Mouse (Mus musculus): ENCODE results near the gene S100a10.

Gene S100a10

DNA sequence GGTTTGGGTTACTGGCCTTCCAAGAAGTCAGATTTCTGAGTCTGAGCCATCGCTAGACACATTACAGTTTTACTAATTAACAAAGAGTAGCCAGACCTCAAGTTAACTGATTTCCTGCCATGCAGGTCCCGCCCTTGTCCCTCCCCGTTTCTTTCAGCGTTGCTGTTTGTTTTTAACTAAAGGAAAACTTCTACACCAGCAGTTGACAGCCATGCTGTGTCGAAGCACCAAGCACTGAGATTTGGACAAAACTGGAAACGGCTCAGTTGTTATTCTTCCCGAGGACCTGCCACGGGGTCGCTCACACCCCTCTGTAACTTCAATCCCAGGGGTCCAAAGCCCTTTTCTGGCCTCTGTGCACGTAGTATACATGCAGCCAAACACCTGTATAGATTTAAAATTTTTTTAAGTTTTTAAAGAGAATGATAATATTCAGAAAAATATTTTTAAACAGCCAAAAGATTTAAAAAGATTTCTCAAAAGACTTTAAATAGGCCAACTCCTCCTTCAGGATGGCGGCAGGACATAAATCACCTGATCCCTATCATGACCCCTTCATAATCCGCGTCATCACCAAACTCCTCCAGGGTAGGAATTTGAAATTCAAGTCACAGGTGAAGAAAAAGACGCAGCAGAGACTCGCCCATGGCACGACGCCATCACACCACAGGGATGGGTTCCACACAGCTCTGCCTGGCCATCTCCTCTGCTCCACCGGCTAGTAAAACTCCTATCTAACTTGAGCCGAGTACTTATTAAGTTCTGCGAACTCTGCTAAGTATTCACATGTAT, 6.9 kb upstream of the S100a10 start:
- no peak for DNase-seq (ENCODE audit: low read depth, low spot score)

DNA sequence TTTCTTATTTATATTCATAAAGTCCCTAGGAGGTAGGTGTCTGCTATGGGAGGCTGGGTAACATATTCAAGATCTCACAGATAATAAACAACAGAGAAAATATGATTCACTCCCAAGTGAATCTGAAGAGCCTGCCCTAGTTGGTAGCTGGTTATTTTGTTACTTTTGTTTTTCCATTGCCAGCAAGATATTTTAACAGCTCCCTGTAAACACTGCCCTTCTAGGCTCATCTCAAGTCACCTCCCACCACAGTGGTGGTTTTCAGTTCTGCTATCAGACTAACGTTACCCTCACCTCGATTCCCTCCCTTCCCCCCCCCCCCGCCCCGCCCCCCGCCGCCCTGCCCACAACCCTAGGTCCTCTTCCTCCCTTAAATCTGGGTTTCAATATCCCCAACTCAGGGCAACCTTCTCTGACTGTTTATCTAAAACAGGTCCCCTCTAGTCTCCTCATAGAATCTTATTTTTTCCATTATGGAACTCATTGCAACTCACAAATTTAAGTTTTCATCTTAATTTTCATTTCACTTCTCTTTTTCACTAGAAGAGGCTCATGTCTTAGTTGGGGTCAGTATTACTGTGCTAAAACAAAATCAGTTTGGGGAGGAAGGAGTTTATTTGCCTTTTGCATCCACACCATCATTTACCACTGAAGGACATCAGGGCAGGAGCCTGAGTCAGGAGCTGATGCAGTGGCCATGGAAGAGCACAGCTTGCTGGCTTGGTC, 6.2 kb upstream of the S100a10 start:
- no peak for DNase-seq (ENCODE audit: low read depth, low spot score)

DNA sequence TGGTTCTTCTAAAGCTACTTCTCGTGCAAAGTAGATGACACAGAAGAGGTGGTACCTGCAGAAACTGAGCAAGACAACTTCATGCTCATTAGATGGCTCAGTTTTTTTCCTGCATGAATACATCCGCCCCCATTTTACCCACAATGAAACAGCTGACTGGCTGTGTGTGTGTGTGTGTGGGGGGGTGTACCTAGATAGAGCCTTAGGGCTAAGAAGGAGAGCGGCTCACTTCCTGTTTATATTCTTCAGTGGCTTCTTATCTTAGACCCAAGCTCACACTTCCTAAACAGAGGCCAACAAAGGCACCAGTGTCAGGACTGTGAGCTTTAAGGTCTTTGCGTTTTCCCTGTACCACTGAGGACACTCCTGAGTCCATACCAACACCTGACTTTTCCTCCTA, 4.9 kb upstream of the S100a10 start:
- DNase-seq (ENCODE audit: low read depth, low spot score) = no peak

DNA sequence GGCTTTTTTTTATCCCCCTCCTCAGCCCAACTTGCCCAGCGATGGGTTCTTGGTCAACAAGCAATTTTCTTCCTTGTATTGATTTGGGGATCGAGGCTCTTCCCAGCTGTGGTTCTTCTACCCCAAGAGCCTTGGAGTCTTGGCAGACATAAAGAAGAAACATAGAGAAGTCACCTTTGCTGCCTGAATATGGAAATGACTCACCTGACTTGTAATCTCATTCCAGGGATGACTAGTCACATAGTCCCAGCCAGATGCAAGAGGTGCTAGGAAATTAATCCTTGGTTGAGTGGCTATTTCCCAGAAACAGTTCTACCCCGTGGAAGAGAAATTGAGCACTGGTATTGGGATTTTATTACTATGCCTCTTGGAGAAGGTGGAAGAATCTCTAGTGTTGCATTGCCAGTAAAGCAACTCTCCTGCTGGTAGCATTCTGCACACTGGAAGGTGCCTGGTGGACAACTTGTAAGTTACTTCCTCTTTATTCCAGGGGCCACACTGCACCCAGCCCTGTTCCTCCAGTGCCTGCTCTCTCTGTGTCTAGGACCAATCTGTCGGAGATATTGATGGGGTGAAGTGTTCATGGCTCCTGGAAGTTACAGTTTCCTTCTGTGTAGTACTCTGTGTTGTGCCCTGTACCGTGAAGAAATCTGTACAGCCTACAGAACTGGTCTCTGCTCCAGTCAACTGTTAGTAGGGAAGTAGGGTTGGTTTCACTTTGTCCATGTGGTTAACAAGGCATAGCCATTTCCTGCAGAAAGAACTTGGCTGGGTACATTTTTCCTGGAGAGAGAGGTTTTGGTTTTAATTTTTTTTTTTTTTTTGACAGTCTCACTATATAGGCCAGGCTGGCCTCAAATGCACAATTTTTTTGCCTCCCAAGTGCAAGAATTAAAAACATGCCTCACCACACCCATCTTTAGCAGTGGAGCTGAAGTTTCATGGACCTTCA, 2.7 kb upstream of the S100a10 start:
- DNase-seq (ENCODE audit: low read depth, low spot score) = no peak

DNA sequence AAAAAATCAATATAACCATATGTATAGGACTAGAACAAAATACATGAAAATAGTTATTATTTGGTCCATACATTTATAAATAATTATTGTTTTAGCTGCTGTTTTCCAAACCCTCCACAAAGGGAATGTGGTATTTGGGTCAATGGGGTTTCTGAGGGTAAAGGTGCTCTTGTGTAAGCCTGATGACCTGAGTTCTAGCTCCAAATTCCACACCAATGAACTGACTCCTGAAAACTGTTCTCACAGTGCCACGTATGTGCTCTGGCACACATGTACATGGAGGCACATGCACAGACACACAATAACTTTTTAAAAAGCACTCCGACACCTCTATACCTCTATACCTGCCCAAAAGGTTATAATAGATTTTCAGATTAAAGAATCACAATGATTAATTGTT, 1.6 kb upstream of the S100a10 start:
- no peak for DNase-seq (ENCODE audit: low read depth, low spot score)

DNA sequence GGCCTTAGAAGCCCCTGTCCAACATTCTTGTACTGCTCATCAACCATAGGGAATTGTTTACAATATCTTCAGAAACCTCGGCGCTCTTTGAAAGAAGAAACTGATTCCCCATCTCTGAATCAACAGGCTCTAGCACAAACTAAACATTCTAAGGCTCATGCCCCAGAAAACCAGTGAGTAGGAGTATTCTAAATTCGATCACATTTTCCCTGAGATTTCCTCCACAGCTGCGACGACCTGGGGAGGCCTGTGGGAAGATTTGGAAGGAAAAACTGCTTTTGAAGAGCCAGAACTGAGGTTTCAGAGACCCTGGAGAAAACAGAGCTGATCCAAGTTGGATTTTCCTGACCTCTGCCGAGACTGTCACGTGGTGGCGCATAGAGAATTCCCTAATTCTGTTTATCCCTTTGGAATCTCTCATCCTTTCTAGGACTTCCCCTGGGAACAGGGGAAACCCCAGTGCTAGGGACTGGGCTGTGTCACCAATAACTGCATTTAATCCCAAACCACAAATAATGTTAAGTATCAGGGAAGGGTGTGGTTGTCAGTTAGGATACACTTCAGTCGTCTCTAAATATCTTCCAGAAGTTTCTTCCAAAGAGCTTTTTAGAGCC, 1.0 kb upstream of the S100a10 start:
- DNase-seq (ENCODE audit: low read depth, low spot score) = no peak

DNA sequence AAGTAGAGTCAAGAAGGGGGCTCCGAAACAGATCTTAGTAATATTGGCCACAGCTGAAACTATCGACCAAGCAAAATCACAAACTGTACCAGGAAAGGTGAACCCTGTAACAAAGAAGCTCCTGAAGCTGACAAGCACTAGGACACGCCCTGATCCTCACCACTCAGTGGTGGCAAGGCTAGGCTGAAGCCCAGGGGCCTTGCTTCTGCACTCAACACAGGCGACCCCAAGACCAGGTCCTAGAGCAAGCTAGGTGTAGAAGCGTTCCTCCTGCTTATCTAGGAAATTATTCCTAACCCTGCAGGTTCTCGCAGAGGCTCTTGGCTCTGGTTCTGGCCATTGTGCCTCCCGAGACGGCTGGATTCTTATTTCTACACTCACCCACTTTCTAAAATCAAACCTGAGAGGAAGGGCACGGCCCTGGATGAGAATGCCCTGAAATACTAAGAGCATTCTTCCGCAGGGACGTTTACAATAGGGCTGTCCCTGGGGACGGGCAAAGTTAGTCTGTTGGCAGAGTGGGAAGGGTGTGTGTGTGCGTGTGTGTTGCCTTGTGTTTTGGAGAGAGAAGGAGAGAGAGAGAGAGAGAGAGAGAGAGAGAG, 400 bp upstream of the S100a10 start:
- peak; percentile 34 for DNase-seq (ENCODE audit: low read depth, low spot score)

DNA sequence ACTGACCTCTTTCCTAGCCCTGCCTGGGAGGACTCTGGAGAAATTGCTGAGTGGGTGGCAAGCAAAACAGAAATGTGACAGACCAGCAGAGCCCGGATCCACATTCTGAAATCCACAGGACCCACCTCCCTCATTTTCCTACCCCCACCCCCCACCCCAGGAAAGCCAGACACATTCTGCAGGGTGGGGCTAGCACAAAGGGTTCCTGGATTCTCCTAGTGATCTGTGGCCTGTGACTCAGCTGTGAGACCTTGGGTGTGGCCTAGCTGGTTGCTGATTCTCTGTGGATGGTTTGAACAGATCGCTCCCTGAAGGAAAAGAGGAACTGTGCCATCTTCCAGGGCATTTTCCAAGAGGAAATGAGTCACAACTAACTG, 986 bp downstream of the S100a10 start:
- peak; percentile 44 for DNase-seq (ENCODE audit: low read depth, low spot score)

DNA sequence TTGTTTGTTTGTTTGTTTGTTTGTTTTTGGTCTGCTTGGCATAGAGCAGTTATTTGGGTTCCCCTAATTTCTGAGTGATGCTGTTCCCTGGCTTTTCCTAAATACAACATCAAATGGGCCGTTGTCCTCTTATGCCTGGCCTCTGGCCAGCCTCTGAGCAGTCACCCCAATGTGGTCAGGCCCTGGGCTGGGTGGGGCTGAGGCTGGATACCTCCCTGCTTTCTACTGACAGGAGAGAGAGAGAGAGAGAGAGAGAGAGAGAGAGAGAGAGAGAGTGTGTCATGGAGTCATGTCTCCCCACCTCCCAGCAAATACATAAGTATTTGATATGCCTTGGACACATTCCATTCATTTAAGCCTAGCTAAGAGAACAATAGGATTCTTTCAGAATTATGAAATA, 1.7 kb downstream of the S100a10 start:
- DNase-seq (ENCODE audit: low read depth, low spot score) = no peak

DNA sequence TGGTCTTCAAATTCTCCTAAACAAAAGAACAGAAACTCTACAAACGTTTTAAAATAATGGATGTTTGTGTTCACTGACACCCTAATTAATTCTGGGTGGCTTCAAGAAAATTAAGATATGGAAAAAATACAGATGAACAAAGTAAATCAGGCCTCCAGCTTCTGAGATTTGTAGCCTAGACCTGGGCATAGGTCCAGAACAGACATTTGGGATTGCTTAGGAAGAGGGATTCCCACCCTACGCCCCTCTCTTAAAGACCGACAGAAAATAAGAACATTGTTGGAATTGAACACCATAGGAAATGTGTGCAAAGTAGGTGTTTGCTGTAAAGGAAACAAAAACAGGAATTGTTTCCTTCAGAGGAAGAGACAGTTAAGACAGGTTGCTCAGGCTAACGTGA, 2.6 kb downstream of the S100a10 start:
- no peak for DNase-seq (ENCODE audit: low read depth, low spot score)

DNA sequence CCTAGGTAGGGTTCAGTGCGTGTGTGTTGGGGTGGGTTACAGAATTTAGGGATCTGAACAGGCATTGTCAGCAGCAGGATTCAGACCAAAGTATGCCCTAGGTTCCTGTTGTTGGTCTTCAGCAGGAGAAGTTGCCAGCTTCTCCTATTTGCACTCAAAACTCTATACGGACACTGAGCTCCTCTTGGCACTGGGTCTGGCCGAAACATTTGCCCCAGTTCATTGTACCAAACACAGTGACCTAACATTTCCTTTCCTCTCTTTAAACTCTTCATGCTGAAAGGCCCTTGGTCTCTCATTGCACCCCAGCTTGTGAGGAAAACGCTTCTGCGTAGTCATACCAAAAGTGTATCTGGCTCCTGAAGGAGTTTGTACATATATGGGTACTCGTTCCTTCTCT, 5.1 kb downstream of the S100a10 start:
- DNase-seq (ENCODE audit: low read depth, low spot score) = no peak

DNA sequence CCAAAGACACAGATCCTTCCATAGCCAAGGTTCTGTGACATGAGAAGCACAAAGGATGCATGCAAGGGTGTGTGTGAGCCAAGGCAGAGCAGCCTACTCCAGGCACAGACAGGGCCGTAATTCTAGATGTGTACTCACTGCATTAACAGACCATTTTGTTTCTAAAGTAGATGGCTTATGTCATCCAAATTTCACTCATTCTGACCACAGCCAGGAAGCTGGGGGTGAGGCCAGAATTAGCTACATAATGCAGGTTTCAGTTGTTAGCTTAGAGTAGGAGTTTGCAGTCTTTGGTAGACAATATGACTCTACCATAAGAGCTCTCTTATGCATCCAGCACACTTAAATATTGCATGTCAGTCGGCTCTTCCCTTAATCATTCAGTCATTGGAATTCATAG, 7.5 kb downstream of the S100a10 start:
- DNase-seq (ENCODE audit: low read depth, low spot score) = no peak

DNA sequence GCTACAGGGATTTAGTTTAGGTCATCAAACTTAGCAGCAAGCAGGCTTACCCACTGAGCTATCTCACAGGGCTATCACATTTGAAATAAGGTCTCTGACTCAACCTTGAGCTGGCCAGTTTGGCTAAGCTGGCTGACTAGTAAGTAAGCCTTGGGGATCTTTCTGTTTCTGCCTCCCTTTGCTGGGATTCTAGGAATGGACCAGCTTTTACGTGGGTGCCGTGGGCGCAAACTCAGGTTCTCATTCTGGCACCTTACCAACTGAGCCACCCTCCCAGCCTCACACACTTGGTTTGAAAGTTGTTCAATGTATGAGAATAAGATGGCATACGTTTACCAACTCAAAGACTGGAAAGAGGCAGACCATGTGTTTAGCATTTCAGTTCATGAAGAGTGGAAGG, 8.3 kb downstream of the S100a10 start:
- no peak for DNase-seq (ENCODE audit: low read depth, low spot score)

DNA sequence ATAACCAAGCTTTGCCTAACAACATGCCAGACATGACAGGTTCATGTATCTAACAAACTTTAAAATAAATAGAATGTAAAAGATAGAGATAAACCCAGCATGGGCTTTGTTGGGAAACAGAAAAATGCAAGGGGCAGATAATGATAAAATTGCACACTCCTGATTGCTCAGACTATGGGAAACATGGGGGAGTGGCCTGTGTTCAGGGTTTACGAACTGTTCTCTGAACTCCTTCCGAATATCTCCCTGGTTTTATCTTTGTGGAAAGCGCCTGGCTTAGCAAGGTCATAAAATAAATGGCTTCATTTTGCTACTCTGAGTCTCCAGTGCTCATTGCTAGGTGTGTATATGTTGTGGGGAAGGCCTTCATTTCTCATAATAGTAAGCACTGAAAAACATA, 12.0 kb downstream of the S100a10 start:
- no peak for DNase-seq (ENCODE audit: low read depth, low spot score)

DNA sequence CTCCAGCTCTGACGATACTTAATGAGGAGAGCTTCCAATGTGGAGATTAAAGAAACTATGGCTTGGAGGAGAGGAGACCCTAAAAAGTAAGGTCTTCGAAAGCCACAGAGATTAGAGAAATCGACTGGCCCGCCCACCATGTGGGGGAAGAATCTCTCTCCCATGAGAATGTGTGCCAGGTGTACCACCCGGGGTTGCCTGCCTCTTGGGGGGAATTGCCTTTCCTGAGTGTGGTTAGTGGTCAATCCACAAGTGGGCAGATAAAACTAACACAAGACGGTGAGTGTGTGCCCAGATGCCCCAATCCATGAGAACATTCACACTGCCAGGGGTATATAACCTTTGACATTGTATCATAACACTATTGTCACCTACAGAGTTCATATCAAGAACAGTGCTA, 12.8 kb downstream of the S100a10 start:
- no peak for DNase-seq (ENCODE audit: low read depth, low spot score)

DNA sequence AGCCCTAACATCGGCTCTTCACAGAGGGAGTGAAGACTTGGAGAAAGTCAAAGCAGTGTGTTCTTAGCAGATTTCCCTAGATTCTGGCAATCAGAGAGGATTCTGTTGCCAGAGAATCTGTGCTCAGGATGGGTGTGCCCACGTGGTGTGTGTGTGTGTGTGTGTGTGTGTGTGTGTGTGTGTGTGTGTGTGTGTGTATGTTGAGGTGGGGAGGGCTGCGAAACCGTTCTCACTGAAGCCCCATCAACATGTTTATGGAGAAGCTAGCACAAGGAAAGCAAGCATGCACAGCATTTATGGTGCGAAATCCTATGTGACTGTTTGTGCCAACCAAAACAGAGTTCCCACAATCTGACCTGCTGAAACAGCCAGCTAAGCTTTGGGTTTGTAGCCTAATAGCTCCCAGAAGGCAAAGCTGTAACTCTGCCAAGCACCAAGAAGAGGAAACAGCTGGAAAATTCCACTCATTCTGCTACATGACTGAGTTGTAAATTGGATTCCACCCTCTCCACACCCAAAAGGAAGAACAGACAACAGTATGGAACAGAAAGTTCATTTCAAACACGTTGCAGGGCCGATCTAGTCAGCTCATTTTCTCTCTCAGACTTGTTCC, 13.7 kb downstream of the S100a10 start:
- no peak for DNase-seq (ENCODE audit: low read depth, low spot score)

DNA sequence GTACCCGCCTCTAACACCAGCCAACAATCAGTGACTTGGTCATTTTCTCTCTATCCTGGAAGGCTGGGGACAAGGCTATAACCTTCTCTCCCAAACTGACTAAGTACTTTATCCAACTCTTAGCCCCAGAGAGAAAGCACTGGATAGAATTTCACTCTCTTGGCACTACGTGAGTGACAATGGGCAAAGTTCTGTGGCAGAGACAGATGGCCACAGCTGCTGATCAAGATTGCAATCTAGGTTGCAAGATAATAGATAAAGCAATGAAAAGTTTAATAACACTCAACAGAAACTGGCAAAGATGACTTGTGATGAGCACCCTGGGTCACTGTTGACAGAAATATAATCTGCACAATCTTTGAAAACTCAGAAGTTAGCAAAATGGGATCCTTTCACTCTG, 14.2 kb downstream of the S100a10 start:
- DNase-seq (ENCODE audit: low read depth, low spot score) = no peak

DNA sequence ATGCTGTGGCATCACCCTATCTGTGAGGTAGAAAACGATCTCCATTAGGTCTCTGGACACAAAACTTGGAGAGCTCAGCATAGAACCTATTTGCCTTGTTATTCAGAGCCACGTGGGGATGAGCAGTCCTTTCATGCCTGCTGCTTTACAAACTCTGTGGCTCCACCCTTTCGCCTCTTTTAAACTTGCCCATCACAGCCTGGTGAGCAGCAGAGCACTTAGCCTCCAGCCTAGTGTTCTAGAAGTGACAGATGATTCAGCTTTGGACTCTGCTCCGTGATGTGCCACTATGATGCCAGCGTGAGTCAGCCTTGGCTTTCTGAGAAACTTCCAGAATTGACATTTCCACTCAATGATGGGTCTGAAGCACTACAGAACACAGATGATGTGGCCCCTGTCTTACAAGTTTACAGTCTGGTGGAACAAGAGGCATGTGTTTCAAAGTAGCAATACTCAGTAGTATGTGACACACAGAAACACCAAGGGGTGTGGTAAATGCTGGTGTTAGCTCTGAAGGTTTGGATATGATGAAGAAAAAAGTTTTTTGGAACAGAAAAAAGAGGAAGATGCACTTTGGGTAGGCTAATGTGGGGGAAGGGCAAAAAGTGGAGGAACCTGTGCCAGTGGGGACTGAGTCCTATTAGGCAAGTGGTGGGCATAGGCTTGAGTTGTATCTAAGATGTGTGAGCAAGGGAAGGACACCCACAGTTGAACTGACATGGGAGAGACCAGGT, 17.3 kb downstream of the S100a10 start:
- DNase-seq (ENCODE audit: low read depth, low spot score) = no peak

DNA sequence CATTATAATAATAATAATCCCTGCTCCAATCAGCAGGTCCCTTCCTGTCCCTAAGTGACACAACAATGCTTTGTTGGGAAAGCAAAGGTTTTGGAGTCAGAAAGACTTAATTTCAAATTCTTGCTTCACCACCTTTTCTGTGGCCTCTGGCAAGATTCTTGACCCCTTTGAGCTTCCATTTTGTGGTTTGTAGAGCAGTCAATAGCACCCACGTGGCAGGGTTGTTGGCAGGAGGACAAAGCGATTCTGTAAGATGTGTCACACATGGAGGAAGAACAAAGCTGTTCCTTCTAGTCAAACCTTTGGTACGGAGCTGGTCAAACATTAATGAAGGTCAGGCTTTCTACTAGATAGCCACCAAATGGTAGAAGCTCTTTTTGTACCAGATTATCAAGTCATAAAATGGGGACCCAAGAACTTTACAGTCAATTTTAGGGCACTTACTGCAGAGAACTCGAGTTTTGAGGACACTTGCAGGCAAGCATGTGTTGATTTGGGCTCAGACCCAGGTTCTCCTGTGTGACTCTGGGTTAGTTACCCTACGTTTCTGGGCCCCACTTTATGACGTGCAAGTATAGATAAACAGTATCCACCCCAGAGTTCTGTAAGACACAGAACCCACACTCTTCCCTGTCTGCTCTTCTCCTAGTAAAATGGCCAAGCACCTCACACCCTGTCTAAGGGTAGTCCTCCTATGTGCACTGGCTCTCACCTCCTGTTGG, 24.6 kb downstream of the S100a10 start:
- no peak for DNase-seq (ENCODE audit: low read depth, low spot score)

DNA sequence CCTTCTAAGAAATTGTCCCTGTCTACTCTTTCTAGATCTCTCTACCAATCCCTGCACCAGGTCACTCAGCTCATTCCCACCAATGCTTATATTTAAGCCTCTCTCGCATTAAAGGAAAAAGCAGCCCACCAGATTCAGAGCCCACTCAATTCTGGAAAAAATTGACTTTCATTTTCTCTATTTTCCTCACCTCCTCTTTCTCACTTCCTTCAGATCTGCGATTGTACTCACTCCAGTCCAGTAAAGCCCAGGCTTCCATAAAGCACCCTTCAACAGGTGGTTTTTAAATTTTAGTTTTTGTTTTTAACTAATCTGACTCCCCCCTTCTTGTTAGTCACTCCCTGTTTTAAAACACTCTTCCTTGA, 25.1 kb downstream of the S100a10 start:
- DNase-seq (ENCODE audit: low read depth, low spot score) = no peak

Data from mesoderm, embryonic 11.5 days (tissue).